Mouse (Mus musculus) ES-Bruce4 (cell line): ENCODE measurements around the gene Alg9.

ENCODE experiments used
- CTCF ChIP-seq: IDR thresholded peaks from one replicate; pipeline ENCODE4 v1.8.1; 2011; ENCODE audit warnings: low read depth, low read length
- EP300 ChIP-seq: IDR thresholded peaks from 2 replicates; pipeline ENCODE4 v1.6.1; 2011; ENCODE audit warnings: low read depth, low read length; ENCODE audit not compliant: insufficient read depth
- POLR2A ChIP-seq: IDR thresholded peaks from one replicate; pipeline ENCODE4 v1.8.1; 2011; ENCODE audit warnings: low read length; ENCODE audit not compliant: insufficient read depth

DNA sequence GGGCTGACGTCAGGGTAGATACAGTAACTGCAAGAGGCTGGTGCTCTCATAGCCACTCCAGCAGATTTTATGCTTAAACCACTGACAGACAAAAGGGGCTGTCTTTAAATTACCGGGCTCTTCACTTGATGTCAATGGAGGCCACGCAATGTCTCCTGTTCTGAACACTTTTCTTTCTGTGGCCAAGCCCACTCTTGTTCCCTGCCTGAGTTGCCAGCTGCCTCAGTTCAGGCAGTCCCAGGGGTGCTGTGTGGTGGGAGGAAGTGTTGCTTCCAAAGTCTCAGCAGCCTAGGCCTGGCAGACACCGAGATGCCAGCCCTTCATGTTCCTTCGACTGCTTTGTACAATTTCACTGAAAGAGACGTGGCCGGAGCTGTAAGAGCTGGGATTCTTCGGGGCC is 109.3 kb downstream of the Alg9 start:
- TF ChIP-seq POLR2A, result no peak
- TF ChIP-seq EP300, result no peak
- TF ChIP-seq CTCF, result no peak
